Mouse (Mus musculus) embryonic facial prominence, embryonic 10.5 days (tissue): Measurements from ENCODE around the gene Lrrc63. TPM values are rescaled to one million over a fixed set of nuclear protein-coding genes. Genes with fewer than 3 reads are reported as not detected.
A peak's percentile ranks its signal among the peaks of the same experiment; 100 is the strongest.
"Not testable (repeated sequence)": the region's sequence is repeated elsewhere in the genome, so short reads cannot be mapped to it uniquely, and the experiment has no call there.

Experiments
- DNase-seq: peaks from one replicate; pipeline ENCODE4 v3.0.0-alpha.2; 2017; ENCODE audit warnings: low spot score
- H3K27ac ChIP-seq: fragments of 300-500 bp; sonication (generic); replicated peaks from 2 replicates; pipeline ENCODE4 v1.5.1; 2016; ENCODE audit warnings: mild to moderate bottlenecking
- H3K27me3 ChIP-seq: fragments of 300-500 bp; sonication (generic); replicated peaks from 2 replicates; pipeline ENCODE4 v1.6.1; 2016; ENCODE audit warnings: low read depth, mild to moderate bottlenecking; ENCODE audit not compliant: poor library complexity, severe bottlenecking
- H3K36me3 ChIP-seq: fragments of 300-500 bp; sonication (generic); replicated peaks from 2 replicates; pipeline ENCODE4 v1.6.1; 2016; ENCODE audit warnings: mild to moderate bottlenecking, moderate library complexity
- H3K4me1 ChIP-seq: fragments of 300-500 bp; sonication (generic); 2 replicates; pipeline ENCODE4 v1.6.1; 2016
- H3K4me3 ChIP-seq: fragments of 300-500 bp; sonication (generic); 2 replicates; pipeline ENCODE4 v1.5.1; 2016; ENCODE audit warnings: mild to moderate bottlenecking, moderate library complexity
- H3K9me3 ChIP-seq: fragments of 300-500 bp; sonication (generic); 2 replicates; pipeline ENCODE4 v1.6.1; 2016; ENCODE audit warnings: mild to moderate bottlenecking
- WGBS: fragments of 180-500 bp; shearing (Covaris S2); methylation state at CpG from one replicate; pipeline ENCODE4 v1.1.7; 2016; 5-methylcytosine and 5-hydroxymethylcytosine counted together
- polyA plus RNA-seq: library from polyadenylated mRNA; unstranded; fragments of >200 nt; fragmentation: Nextera tagmentation; extraction: Ambion mirVana; gene quantifications from 2 replicates; pipeline ENCODE4 v1.2.1, GENCODE M21; 2016

The Lrrc63 gene
- polyA plus RNA-seq, 1 experiment from 2014 or later, result not detected

DNA sequence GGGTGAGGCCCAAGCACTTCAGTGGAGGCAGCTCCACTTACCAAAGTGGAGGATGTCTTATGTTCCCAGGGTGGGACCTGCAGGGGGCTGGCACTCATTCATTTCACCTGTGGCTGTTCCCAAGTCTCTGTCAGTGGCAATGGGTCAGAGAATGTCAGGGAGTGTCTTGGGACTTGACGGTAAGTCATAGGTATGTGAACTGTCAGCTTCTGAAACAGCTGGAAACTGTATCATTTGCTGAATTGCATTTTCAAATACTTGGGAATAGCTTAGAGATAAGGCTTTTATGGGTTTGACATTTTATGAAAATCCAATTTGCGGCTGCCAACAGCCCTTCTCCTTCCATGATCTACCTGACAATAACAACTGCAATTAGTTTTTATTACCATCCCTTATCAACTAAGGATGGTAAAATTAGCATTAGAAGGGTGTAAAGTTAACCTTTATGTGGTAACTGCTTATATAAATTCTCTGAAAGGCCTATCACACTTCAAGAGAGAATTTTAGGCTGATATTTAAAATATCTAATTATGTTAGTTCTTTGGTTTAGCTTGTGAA lies 35.0 kb upstream of the Lrrc63 start:
- 88% methylated on average over 2 of the region's 2 CpGs for WGBS
- Histone ChIP-seq H3K9me3 (no peaks in the 10 kb centered on the region), H3K27me3 (no peaks in the 10 kb centered on the region), H3K4me1 (no peaks in the 10 kb centered on the region), H3K36me3 (no peaks in the 10 kb centered on the region), H3K27ac (no peak overlapping the region), H3K4me3 (no peak overlapping the region)
- DNase-seq, result no peak

DNA sequence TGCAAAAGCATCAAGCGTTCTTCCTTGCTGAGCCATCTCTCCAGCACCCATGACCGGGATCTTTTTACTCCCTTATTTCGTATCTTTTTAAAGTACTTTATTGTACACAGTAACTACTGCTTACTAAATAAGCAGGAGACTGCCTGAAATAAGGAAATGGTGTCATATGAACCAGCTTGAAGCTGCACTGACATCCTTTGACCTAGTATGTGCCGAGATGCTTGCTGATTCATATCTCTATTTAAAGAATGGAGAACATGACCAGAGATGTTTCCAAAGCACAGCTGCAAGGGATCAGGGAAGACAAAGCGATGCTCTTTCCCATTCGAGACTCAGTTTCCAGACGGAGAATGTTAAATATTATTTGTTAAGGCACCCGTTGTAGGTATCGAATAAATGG lies 33.7 kb upstream of the Lrrc63 start:
- no peak for DNase-seq
- Histone ChIP-seq H3K27me3 (no peaks in the 10 kb centered on the region), H3K4me3 (no peak overlapping the region), H3K9me3 (no peaks in the 10 kb centered on the region), H3K4me1 (no peaks in the 10 kb centered on the region), H3K27ac (no peak overlapping the region), H3K36me3 (no peaks in the 10 kb centered on the region)
- 94% methylated on average over 9 of the region's 9 CpGs for WGBS

DNA sequence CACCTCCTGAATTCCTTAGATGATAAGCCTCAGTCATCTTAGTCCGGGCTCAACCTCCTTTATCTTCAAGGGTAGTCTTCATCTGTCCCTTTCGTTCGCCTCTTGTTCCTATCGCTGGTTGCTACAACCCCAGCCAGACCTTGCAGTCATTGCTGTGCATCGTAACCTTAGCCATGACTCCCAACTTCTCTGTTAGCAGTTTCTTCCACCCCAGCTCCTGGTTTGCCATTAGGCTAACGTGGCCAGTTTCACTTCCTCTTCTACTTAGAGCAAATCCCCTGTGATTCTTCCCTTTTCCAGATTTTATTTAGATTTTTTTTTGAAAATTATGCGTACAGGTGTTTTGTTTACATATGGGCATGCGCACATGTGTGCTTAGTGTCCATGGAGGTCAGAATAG lies 33.2 kb upstream of the Lrrc63 start:
- DNase-seq, result no peak
- H3K4me1 ChIP-seq, result no peaks in the 10 kb centered on the region
- H3K27ac ChIP-seq, result no peak overlapping the region
- no peaks in the 10 kb centered on the region for H3K36me3 ChIP-seq
- H3K27me3 ChIP-seq, result no peaks in the 10 kb centered on the region
- no peaks in the 10 kb centered on the region for H3K9me3 ChIP-seq
- 91% methylated on average over 8 of the region's 8 CpGs for WGBS
- H3K4me3 ChIP-seq, result no peak overlapping the region

DNA sequence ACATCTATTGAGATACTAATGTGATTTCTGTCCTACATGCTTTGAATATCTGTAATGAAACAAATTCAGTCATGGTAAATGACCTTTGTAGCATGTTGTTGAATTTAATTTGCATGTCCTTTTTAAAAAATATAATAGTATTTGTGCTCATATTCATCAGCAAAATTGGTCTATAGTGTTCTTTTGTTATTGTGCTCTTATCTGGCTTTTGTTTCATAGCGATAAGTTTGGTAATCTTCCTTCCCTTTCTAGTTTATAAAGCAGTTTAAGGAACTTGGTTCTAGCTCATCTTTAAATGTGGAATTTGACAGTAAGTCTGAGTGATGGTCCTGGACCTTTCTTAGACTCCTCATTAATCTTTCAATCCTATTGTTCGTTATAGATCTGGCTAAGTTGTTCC lies 28.7 kb upstream of the Lrrc63 start:
- no peak overlapping the region for H3K4me3 ChIP-seq
- WGBS, result 93% methylated on average over 2 of the region's 2 CpGs
- no peaks in the 10 kb centered on the region for H3K9me3 ChIP-seq
- no peaks in the 10 kb centered on the region for H3K27me3 ChIP-seq
- no peaks in the 10 kb centered on the region for H3K4me1 ChIP-seq
- DNase-seq, result no peak
- H3K36me3 ChIP-seq, result no peaks in the 10 kb centered on the region
- H3K27ac ChIP-seq, result no peak overlapping the region

DNA sequence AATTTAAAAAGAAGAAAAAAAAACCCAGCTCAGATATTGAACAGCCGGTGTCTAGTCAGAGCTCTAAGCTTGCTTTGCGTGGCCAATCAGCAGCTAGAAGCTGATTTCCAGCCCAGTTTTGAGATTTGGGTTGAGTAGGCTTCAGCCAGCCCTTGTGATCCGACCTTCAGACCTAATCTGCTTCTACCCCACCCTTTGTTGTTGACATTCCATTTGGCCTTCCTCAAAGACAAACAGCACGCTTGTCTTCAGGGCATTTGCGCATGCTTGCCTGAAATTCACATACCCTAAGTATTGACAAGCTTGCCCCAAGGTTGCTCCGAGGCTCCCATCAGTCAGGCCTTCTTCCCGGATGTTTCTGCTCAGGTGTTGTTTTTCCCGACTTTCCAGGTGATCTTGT lies 23.8 kb upstream of the Lrrc63 start:
- DNase-seq, result no peak
- 83% methylated on average over 8 of the region's 8 CpGs for WGBS
- Histone ChIP-seq H3K36me3 (no peaks in the 10 kb centered on the region), H3K27ac (no peak overlapping the region), H3K4me3 (no peak overlapping the region), H3K9me3 (no peaks in the 10 kb centered on the region), H3K27me3 (no peaks in the 10 kb centered on the region), H3K4me1 (no peaks in the 10 kb centered on the region)

DNA sequence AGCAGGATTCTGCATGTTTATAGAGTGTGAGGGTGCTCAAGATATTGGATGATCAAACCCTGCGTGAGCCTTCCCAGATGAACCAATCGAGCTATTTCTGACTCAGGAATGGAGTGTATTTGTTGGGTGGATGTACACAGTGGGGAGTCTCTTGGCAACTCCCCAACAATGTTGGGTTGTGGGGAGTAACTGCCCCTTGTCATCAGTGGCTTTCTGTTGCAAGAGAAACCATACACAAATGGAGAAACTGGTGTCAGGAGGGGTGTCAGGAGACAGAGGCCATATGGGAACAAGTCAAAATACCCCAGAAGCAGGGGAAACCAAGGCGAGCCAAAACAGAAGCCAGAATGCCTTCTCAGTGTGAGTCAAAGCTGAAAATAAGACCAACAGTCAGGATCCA lies 20.5 kb upstream of the Lrrc63 start:
- 77% methylated on average over 3 of the region's 3 CpGs for WGBS
- no peak for DNase-seq
- H3K27ac ChIP-seq, result no peak overlapping the region
- no peaks in the 10 kb centered on the region for H3K27me3 ChIP-seq
- H3K9me3 ChIP-seq, result no peaks in the 10 kb centered on the region
- no peaks in the 10 kb centered on the region for H3K36me3 ChIP-seq
- no peak overlapping the region for H3K4me3 ChIP-seq
- no peaks in the 10 kb centered on the region for H3K4me1 ChIP-seq

DNA sequence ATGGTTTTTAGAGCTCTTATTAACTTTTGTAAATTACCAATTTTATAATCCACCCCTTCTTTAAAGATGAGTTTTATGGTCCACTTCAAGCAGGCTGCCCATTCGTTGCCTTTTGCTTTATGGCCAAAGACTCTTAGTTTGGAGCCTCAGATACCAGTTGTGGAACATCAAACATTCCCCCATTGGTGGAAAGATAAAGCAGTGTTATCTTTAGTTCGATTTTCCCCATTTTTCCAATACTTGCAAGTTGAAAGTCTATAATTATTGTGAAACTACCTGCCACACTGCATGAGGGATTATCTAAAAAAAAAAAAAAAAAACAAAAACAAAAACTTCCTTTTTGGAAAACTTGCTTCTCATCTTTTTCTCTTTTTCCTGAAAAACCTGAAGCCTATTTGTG lies 20.0 kb upstream of the Lrrc63 start:
- Histone ChIP-seq H3K4me3 (no peak overlapping the region), H3K27me3 (no peaks in the 10 kb centered on the region), H3K9me3 (no peaks in the 10 kb centered on the region), H3K4me1 (no peaks in the 10 kb centered on the region), H3K36me3 (no peaks in the 10 kb centered on the region), H3K27ac (no peak overlapping the region)
- WGBS, result 83% methylated on average over 2 of the region's 2 CpGs
- DNase-seq, result no peak

DNA sequence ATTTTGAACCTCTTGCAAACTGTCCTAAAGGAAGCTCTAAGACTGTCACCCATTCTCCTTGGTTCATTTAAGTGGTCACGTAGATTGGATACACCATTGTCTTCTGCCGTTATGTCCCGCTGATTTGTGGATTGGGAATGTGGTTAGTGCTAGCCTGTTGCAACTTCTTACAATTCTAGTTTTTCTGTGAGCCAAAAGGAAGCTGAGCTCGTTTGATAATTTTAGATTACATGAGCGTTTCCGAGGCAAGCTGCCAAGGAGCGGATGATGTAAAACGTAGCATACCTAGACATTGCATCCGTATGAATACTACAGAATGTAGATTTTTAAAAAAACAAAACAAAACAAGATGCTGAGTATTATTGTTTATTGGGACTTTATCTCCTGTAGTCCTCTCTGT lies 17.5 kb upstream of the Lrrc63 start:
- Histone ChIP-seq H3K27me3 (no peaks in the 10 kb centered on the region), H3K4me3 (no peak overlapping the region), H3K36me3 (no peaks in the 10 kb centered on the region), H3K27ac (no peak overlapping the region), H3K9me3 (no peaks in the 10 kb centered on the region), H3K4me1 (no peaks in the 10 kb centered on the region)
- WGBS, result 88% methylated on average over 9 of the region's 9 CpGs
- no peak for DNase-seq

DNA sequence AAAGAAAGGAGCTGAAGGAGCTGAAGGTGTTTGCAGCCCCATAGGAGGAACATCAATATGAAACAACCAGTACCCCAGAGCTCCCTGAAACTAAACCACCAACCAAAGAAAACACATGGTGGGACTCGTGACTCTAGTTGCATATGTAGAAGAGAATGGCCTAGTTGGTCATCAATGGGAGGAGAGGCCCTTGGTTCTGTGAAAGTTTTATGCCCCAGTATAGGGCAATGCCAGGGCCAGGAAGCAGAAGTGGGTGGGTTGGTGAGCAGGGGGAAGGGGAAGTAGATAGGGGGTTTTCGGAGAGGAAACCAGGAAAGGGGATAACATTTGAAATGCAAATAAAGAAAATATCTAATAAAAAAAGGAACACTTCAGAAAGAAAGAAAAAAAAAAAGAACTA lies 17.0 kb upstream of the Lrrc63 start:
- not testable (repeated sequence) for H3K27me3 ChIP-seq, H3K27ac ChIP-seq, DNase-seq, H3K9me3 ChIP-seq, H3K36me3 ChIP-seq, H3K4me1 ChIP-seq, H3K4me3 ChIP-seq
- 87% methylated on average over 2 of the region's 2 CpGs for WGBS

DNA sequence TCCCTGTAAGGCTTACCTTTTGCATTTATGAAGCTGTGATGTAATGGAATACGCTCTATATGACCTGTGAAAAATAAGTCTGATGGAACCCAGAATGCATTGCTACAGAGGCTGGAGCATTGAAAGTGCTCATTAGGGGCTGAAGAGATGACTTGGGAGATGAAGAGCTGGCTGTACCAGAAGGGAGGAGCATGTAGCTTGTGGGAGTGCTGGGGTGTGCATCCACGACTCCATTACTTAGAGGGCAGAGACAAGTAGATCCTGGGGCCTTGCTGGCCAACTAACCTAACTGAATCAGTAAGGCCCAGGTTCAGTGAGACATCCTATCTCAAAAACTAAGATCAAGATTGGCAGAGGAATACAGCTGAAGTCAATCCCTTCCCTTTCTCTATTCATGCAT lies 8.5 kb upstream of the Lrrc63 start:
- 85% methylated on average over 2 of the region's 2 CpGs for WGBS
- DNase-seq, result no peak
- Histone ChIP-seq H3K27ac (no peak overlapping the region), H3K27me3 (no peaks in the 10 kb centered on the region), H3K9me3 (no peaks in the 10 kb centered on the region), H3K4me1 (no peaks in the 10 kb centered on the region), H3K36me3 (no peaks in the 10 kb centered on the region), H3K4me3 (no peak overlapping the region)

DNA sequence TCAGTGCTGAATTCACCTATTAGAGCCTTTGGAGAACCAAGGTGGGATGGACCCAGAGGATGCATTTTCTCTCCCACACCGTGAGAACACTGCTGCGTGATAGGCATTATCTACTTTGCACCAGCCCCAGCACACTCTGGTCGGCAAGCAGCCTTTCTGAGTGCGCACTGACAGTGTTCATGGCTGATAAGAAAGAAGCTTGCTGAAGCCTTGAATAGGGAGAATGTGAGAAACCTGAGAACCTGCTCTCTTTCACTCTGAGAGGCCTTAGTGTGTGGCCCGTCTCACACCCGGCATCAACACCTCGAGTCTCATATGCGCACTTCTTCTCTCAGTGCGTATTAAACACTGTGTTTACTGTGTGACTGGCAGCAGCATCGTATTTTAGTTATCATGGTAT lies 7.8 kb upstream of the Lrrc63 start:
- H3K27me3 ChIP-seq, result no peaks in the 10 kb centered on the region
- H3K4me1 ChIP-seq, result no peaks in the 10 kb centered on the region
- DNase-seq, result no peak
- H3K27ac ChIP-seq, result no peak overlapping the region
- no peaks in the 10 kb centered on the region for H3K9me3 ChIP-seq
- no peaks in the 10 kb centered on the region for H3K36me3 ChIP-seq
- no peak overlapping the region for H3K4me3 ChIP-seq
- WGBS, result 82% methylated on average over 10 of the region's 10 CpGs

DNA sequence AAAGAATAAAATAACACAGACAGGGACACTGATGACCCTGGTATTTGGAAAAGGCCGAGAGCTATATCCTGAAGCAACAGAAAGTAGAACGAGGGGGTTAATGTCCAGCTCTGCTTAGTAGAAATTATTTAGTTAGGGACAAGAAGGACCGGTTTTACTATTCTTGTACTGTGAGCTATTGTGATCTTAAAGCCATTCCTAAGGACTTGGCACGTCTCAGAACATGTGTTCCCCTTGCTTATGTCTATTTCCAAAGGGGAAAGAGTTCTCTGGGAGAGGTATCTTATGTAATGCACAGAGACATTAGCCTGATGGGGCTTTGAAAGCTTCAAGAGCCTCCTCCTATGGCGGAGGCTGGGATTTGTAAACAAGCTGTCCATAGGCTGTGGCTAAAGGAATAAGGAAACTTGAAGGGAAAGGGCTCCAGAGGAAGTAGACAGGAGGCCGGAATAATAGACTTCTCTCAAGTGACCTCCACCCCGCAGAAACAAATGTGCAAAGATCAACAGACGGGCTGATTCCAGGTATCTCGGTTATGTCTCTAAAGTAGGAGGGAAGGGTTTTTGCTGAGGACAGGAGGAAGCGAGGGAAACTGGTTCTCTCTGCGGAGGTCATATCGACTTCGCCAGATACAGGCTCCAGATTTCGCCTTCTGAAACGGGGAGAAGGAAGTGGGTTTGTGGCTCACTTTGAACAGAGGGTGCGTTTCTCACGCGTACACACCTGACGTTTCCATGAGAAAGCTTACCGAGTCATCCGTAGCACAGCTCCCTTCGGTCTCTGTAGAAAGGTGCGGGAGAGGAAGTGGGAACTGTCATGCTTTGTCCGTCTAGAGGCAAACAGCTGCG lies 5.7 kb upstream of the Lrrc63 start:
- no peak overlapping the region for H3K27ac ChIP-seq
- H3K9me3 ChIP-seq, result no peaks in the 10 kb centered on the region
- WGBS, result 80% methylated on average over 25 of the region's 25 CpGs

DNA sequence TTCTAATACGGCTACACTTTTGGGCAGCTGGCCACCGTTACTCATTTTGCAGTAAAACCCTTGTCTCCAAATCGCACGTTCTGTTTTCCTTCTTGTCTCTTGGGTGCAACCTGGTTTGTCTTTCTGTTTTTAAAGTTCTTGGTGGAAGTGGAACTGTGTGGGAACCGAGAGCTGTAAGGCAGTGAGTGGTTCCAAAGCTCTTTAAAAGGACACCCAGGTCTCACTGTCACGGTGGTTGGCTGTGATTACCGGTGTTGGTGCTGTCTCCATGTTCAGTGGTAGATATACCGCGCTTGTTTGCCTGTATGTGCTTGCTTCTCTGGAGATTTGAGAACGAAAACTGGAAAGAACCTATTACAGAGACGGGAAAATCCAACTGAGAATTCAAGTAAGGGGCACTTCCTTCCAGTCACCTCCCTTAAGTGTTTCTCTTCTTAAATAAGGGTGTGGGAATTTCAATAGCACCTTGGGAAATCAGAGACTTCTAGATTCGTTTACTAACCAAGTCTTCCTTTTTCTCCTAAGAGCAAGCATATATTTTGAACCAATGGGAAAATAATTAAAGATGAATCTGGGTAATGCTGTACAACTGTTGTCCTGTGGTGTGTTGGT lies 749 bp upstream of the Lrrc63 start:
- H3K27ac ChIP-seq, result no peak overlapping the region
- H3K4me1 ChIP-seq, result peaks cover 6% of the 10 kb centered on the region; the same call in 1 of the 2 replicates
- H3K9me3 ChIP-seq, result no peaks in the 10 kb centered on the region
- 5% methylated on average over 12 of the region's 12 CpGs for WGBS
- H3K36me3 ChIP-seq, result no peaks in the 10 kb centered on the region
- H3K27me3 ChIP-seq, result peaks cover 15% of the 10 kb centered on the region
- DNase-seq, result no peak
- peak overlapping the region; percentile 66 for H3K4me3 ChIP-seq

More for the DNA sequence above, 5.7 kb upstream of the Lrrc63 start:
- peaks cover 13% of the 10 kb centered on the region for H3K27me3 ChIP-seq
- no peak overlapping the region for H3K4me3 ChIP-seq
- H3K4me1 ChIP-seq, result no peaks in the 10 kb centered on the region
- no peaks in the 10 kb centered on the region for H3K36me3 ChIP-seq
- DNase-seq, result no peak
